Comparison of ENCODE assay signal across 8 mouse cellular contexts in the genomic region with DNA sequence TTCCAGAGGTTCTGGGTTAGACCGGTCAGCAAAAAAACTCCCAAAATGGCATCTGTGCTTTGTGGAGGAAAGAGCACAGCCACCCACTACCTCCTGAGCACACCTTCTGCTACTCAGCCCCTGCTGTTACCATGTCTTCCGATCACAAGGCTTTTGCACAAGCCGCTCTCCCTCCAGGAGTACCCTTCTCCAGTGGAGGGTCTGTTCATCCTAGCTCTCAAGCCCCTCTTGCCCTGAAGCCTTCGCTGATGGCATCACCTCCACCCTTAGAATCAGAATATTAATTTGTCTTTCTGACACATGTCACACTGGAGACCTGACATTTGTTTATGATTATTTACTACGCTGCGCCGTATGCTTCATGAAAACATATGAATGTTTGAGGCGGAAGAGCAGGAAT. TPM values are rescaled to one million over a fixed set of nuclear protein-coding genes. Genes with fewer than 3 reads are reported as not detected.
DNase-seq lines count a peak whose midpoint lies in the region; ATAC-seq and TF ChIP-seq lines count a peak whose summit lies in the region.

No protein-coding gene starts in this region.

- peaks cover 14% of the 10 kb centered on the region; the same call in 1 of the 2 replicates for H3K27me3 ChIP-seq in heart, embryonic 13.5 days (replicated peaks)
- H3K27me3 ChIP-seq in G1E (ENCODE audit: insufficient read depth, low read length), result peaks cover 57% of the 10 kb centered on the region
- H3K27me3 ChIP-seq in hindbrain, embryonic 10.5 days (ENCODE audit: insufficient read depth, poor library complexity, severe bottlenecking), result peaks cover 51% of the 10 kb centered on the region
- H3K27me3 ChIP-seq in midbrain, embryonic 10.5 days (ENCODE audit: low read depth, poor library complexity, severe bottlenecking), result peaks cover 46% of the 10 kb centered on the region

- no peak for DNase-seq in heart, postnatal 4 days
- DNase-seq in G1E (ENCODE audit: low spot score), result no peak
- no peak for DNase-seq in hindbrain, embryonic 10.5 days (ENCODE audit: low spot score)
- no peak for DNase-seq in midbrain, embryonic 10.5 days (ENCODE audit: low spot score)
- no peak for DNase-seq in right cerebral cortex, adult 18-20 months
- DNase-seq in urinary bladder, postnatal 4 days (ENCODE audit: low spot score in 2 of 2), result no peak

- H3K4me2 ChIP-seq in heart, embryonic 13.5 days, result peak overlapping the region; percentile 80

- no peak for TF ChIP-seq CTCF in G1E (IDR thresholded peaks at IDR 0.05; ENCODE audit: low read depth, low read length)

- peaks cover 25% of the 10 kb centered on the region for H3K4me1 ChIP-seq in heart, embryonic 13.5 days
- peaks cover 30% of the 10 kb centered on the region for H3K4me1 ChIP-seq in G1E (ENCODE audit: insufficient read depth, low read depth, low read length)
- peaks cover 23% of the 10 kb centered on the region for H3K4me1 ChIP-seq in hindbrain, embryonic 10.5 days (replicated peaks)
- peaks cover 20% of the 10 kb centered on the region for H3K4me1 ChIP-seq in midbrain, embryonic 10.5 days

- no peaks in the 10 kb centered on the region for H3K9me3 ChIP-seq in heart, embryonic 13.5 days
- H3K9me3 ChIP-seq in G1E (replicated peaks), result no peaks in the 10 kb centered on the region
- no peaks in the 10 kb centered on the region for H3K9me3 ChIP-seq in hindbrain, embryonic 10.5 days
- H3K9me3 ChIP-seq in midbrain, embryonic 10.5 days (replicated peaks), result no peaks in the 10 kb centered on the region

- peak overlapping the region; percentile 91 for H3K27ac ChIP-seq in heart, embryonic 13.5 days (replicated peaks)
- peak overlapping the region; percentile 86 for H3K27ac ChIP-seq in hindbrain, embryonic 10.5 days
- H3K27ac ChIP-seq in midbrain, embryonic 10.5 days (replicated peaks), result peak overlapping the region; percentile 90

- no peak for ATAC-seq in heart, embryonic 13.5 days (ENCODE audit: extremely low read depth, insufficient number of reproducible peaks, low FRiP score, low TSS enrichment)
- ATAC-seq in G1E (ENCODE audit: extremely low read depth, insufficient number of reproducible peaks, low FRiP score, poor library complexity, severe bottlenecking), result no peak
- ATAC-seq in megakaryocyte-erythroid progenitor cell, adult 5-6 weeks (replicated peaks; ENCODE audit: low FRiP score, low TSS enrichment, poor library complexity, severe bottlenecking), result no peak

- H3K4me3 ChIP-seq in heart, embryonic 13.5 days, result peak overlapping the region; percentile 81
- H3K4me3 ChIP-seq in G1E (ENCODE audit: low read depth, low read length), result peak overlapping the region; percentile 71; the same call in 1 of the 2 replicates
- H3K4me3 ChIP-seq in hindbrain, embryonic 10.5 days, result peak overlapping the region; percentile 71
- H3K4me3 ChIP-seq in midbrain, embryonic 10.5 days, result peak overlapping the region; percentile 83

- WGBS in heart, embryonic 13.5 days, result 21% methylated on average over 8 of the region's 8 CpGs
- whole genome bisulfite sequencing in hindbrain, embryonic 10.5 days, result 25% methylated on average over 8 of the region's 8 CpGs
- 25% methylated on average over 8 of the region's 8 CpGs for WGBS in midbrain, embryonic 10.5 days

- H3K9ac ChIP-seq in heart, embryonic 13.5 days, result peak overlapping the region; percentile 88

- no peaks in the 10 kb centered on the region for H3K36me3 ChIP-seq in heart, embryonic 13.5 days
- no peaks in the 10 kb centered on the region for H3K36me3 ChIP-seq in G1E (replicated peaks)
- no peaks in the 10 kb centered on the region for H3K36me3 ChIP-seq in hindbrain, embryonic 10.5 days
- no peaks in the 10 kb centered on the region for H3K36me3 ChIP-seq in midbrain, embryonic 10.5 days

RNA-seq across cellular contexts. Expression of gene Cluh, which starts 11.8 kb away (rescaled TPM):
- 45.9 and 47.2 TPM in 2 replicates for polyA plus RNA-seq in heart, embryonic 13.5 days (2015; fragmentation: Nextera tagmentation; extraction: Ambion mirVana)
- total RNA-seq in heart, postnatal 4 days (2021), result 100 to 1,000 TPM; 220 to 229 TPM
- total RNA-seq in G1E (2014; fragmentation: Nextera tagmentation), result 36.2 and 37.9 TPM in 2 replicates
- total RNA-seq in G1E (2017), result 19.4 and 27.2 TPM in 2 replicates
- 53.7 and 60.3 TPM in 2 replicates for polyA plus RNA-seq in G1E (2012)
- 24.7 and 26.4 TPM in 2 replicates for polyA plus RNA-seq in hindbrain, embryonic 10.5 days (2016; fragmentation: Nextera tagmentation; extraction: Ambion mirVana)
- 25.5 and 26.2 TPM in 2 replicates for polyA plus RNA-seq in midbrain, embryonic 10.5 days (2016; fragmentation: Nextera tagmentation; extraction: Ambion mirVana)
- 90.8 and 92.3 TPM in 2 replicates for total RNA-seq in megakaryocyte-erythroid progenitor cell, adult 5-6 weeks (2014; fragmentation: Nextera tagmentation)
- total RNA-seq in megakaryocyte-erythroid progenitor cell, adult 5-6 weeks (2017), result 42.9 and 64.3 TPM in 2 replicates

RNA-seq across cellular contexts. Expression of gene Ccdc92b, which starts 18.1 kb away (rescaled TPM):
- 0.71 and 0.96 TPM in 2 replicates for polyA plus RNA-seq in heart, embryonic 13.5 days (2015; fragmentation: Nextera tagmentation; extraction: Ambion mirVana)
- under 1 TPM; 0.60 to 0.72 TPM for total RNA-seq in heart, postnatal 4 days (2021)
- 0.19 TPM in 1 of 2 replicates, not detected in the other for total RNA-seq in G1E (2014; fragmentation: Nextera tagmentation)
- 0.05 TPM in 1 of 2 replicates, not detected in the other for total RNA-seq in G1E (2017)
- not detected in 2 replicates for polyA plus RNA-seq in G1E (2012)
- 0.61 and 1.2 TPM in 2 replicates for polyA plus RNA-seq in hindbrain, embryonic 10.5 days (2016; fragmentation: Nextera tagmentation; extraction: Ambion mirVana)
- 0.62 and 0.67 TPM in 2 replicates for polyA plus RNA-seq in midbrain, embryonic 10.5 days (2016; fragmentation: Nextera tagmentation; extraction: Ambion mirVana)
- total RNA-seq in megakaryocyte-erythroid progenitor cell, adult 5-6 weeks (2014; fragmentation: Nextera tagmentation), result 0.66 TPM in 1 of 2 replicates, not detected in the other
- 0.57 TPM in 1 of 2 replicates, not detected in the other for total RNA-seq in megakaryocyte-erythroid progenitor cell, adult 5-6 weeks (2017)

RNA-seq across cellular contexts. Expression of gene Rap1gap2, which starts 26.8 kb away (rescaled TPM):
- 3.1 and 4.0 TPM in 2 replicates for polyA plus RNA-seq in heart, embryonic 13.5 days (2015; fragmentation: Nextera tagmentation; extraction: Ambion mirVana)
- total RNA-seq in heart, postnatal 4 days (2021), result 10 to 100 TPM; 47.8 to 53.8 TPM
- total RNA-seq in G1E (2014; fragmentation: Nextera tagmentation) (8.3 and 9.4 TPM in 2 replicates), G1E (2017) (11.4 and 11.7 TPM in 2 replicates)
- polyA plus RNA-seq in G1E (2012), result 8.7 and 8.9 TPM in 2 replicates
- polyA plus RNA-seq in hindbrain, embryonic 10.5 days (2016; fragmentation: Nextera tagmentation; extraction: Ambion mirVana), result 1.5 and 1.6 TPM in 2 replicates
- polyA plus RNA-seq in midbrain, embryonic 10.5 days (2016; fragmentation: Nextera tagmentation; extraction: Ambion mirVana), result 0.88 and 2.1 TPM in 2 replicates
- total RNA-seq in megakaryocyte-erythroid progenitor cell, adult 5-6 weeks (2014; fragmentation: Nextera tagmentation), result 1.5 and 2.3 TPM in 2 replicates
- 1.6 and 2.6 TPM in 2 replicates for total RNA-seq in megakaryocyte-erythroid progenitor cell, adult 5-6 weeks (2017)
